Mouse (Mus musculus) forebrain, embryonic 10.5 days (tissue): ENCODE results near the gene Sp8. TPM values are rescaled to one million over a fixed set of nuclear protein-coding genes. Genes with fewer than 3 reads are reported as not detected.

ENCODE experiments used
- DNase-seq: peaks from one replicate; pipeline ENCODE4 v3.0.0-alpha.2; 2017; ENCODE audit warnings: low spot score; ENCODE audit errors: extremely low spot score
- H3K27ac ChIP-seq: fragments of 300-500 bp; sonication (generic); 2 replicates; pipeline ENCODE4 v1.5.1; 2016; ENCODE audit warnings: mild to moderate bottlenecking
- H3K27me3 ChIP-seq: fragments of 300-500 bp; sonication (generic); 2 replicates; pipeline ENCODE4 v1.6.1; 2016; ENCODE audit warnings: mild to moderate bottlenecking; ENCODE audit not compliant: poor library complexity, severe bottlenecking
- H3K36me3 ChIP-seq: fragments of 300-500 bp; sonication (generic); replicated peaks from 2 replicates; pipeline ENCODE4 v1.6.1; 2016; ENCODE audit warnings: mild to moderate bottlenecking, moderate library complexity
- H3K4me1 ChIP-seq: fragments of 300-500 bp; sonication (generic); 2 replicates; pipeline ENCODE4 v1.6.1; 2016
- H3K4me3 ChIP-seq: fragments of 300-500 bp; sonication (generic); 2 replicates; pipeline ENCODE4 v1.5.1; 2016; ENCODE audit warnings: mild to moderate bottlenecking, moderate library complexity
- H3K9me3 ChIP-seq: fragments of 300-500 bp; sonication (generic); 2 replicates; pipeline ENCODE4 v1.6.1; 2016; ENCODE audit warnings: mild to moderate bottlenecking, moderate library complexity
- WGBS: fragments of 180-500 bp; shearing (Covaris S2); methylation state at CpG from one replicate; pipeline ENCODE4 v1.1.7; 2016; 5-methylcytosine and 5-hydroxymethylcytosine counted together
- polyA plus RNA-seq: library from polyadenylated mRNA; unstranded; fragments of >200 nt; fragmentation: Nextera tagmentation; extraction: Ambion mirVana; gene quantifications from 2 replicates; pipeline ENCODE4 v1.2.1, GENCODE M21; 2016

The Sp8 gene
- polyA plus RNA-seq, 1 experiment from 2014 or later: 20.9 TPM

DNA sequence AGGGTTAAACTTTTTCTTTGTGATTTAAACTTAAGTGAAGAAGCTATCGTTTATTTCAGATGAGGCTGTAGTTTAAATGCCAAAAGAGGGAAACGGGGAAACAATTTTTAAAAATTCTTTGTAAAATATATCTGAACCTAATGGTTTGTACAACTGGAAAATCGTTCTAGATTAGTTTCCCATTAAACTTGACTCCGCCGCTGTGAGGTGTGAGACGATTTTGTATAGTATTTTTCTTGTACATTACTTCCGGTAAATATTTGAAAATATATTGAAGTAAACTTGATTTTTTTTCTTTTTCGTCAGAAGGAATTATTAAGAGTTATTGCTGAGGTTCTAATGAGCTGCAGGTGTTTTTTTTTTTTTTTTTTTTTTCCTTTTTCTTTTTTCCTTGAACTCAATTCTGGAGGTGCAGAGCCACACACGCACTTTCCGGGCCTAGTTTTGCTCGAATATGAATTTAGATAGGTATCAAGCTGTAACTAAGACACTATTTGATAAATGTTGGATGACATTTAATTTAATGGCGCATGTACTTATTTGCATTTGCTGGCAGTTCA is 4.8 kb downstream of the Sp8 start:
- Histone ChIP-seq H3K36me3 (peaks cover 19% of the 10 kb centered on the region), H3K27me3 (peaks cover 86% of the 10 kb centered on the region), H3K4me3 (peak overlapping the region; percentile 66), H3K27ac (peak overlapping the region; percentile 95), H3K9me3 (no peaks in the 10 kb centered on the region), H3K4me1 (peaks cover 71% of the 10 kb centered on the region)
- 16% methylated on average over 12 of the region's 12 CpGs for WGBS
- DNase-seq: no peak

DNA sequence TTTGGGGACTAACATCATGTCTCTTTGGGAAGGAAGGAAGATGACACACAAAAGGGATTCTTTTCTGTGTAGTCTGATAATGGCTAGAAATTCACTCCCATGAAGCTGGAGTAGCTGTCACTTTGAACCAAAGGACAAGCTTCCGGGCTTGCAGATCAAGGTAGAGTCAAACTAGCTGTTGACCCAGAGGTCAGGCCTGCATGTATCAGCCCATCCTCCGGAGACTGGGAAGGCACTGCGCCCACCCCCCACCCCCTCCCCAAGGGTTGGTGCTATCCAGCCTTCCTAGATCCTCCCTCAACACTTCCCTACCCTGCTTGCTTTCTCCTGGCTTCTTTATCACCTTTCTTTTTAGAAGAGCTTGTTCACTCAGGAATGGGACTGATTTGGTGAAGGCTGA is 7.2 kb downstream of the Sp8 start:
- Histone ChIP-seq H3K27ac (peak overlapping the region; percentile 87), H3K36me3 (peaks cover 19% of the 10 kb centered on the region), H3K4me3 (peak overlapping the region; percentile 66), H3K27me3 (peaks cover 72% of the 10 kb centered on the region), H3K4me1 (peaks cover 68% of the 10 kb centered on the region), H3K9me3 (no peaks in the 10 kb centered on the region)
- no peak for DNase-seq
- 0% methylated on average over 3 of the region's 3 CpGs for WGBS

DNA sequence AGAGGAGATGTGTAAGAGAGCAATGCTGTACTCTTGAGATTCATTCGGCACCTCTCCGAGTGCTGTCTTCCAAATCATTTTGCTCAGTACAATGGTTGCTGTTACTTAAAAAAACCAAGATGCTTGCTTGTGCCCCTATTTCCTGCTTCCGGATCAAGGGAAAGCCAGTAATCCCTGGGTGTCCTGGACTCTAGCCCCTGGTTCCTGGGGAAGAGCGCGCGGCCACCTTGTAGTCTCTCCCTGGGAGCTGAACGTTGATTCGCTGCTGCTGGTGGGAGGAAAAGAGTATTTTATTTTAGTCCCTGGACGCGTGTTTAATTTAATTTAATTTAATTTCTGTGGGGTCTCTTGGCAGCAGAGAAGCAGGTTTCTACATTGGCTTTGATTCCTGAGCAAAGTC is 8.3 kb downstream of the Sp8 start:
- no peaks in the 10 kb centered on the region for H3K9me3 ChIP-seq
- peak; percentile 37 for DNase-seq
- H3K27ac ChIP-seq: peak overlapping the region; percentile 87
- H3K36me3 ChIP-seq: peaks cover 10% of the 10 kb centered on the region
- H3K27me3 ChIP-seq: peaks cover 61% of the 10 kb centered on the region
- H3K4me1 ChIP-seq: peaks cover 57% of the 10 kb centered on the region
- H3K4me3 ChIP-seq: peak overlapping the region; percentile 66
- WGBS: 2% methylated on average over 10 of the region's 10 CpGs

- WGBS: under 1% methylated on average over 34 of the region's 34 CpGs
- H3K36me3 ChIP-seq: peaks cover 6% of the 10 kb centered on the region
- H3K27me3 ChIP-seq: peaks cover 56% of the 10 kb centered on the region
- H3K4me3 ChIP-seq: peak overlapping the region; percentile 66
- H3K9me3 ChIP-seq: no peaks in the 10 kb centered on the region
- DNase-seq: peak; percentile 89
- peak overlapping the region; percentile 87 for H3K27ac ChIP-seq
- H3K4me1 ChIP-seq: peaks cover 52% of the 10 kb centered on the region
Measured at GRCm38 (mm10) chr12:118854831-118855453, 8.8 kb downstream of the Sp8 start.

GRCm38 (mm10) chr12:118856151-118856550 is 10.0 kb downstream of the Sp8 start:
- peak; percentile 64 for DNase-seq
- Histone ChIP-seq H3K9me3 (no peaks in the 10 kb centered on the region), H3K27me3 (peaks cover 46% of the 10 kb centered on the region), H3K4me3 (peak overlapping the region; percentile 19; the same call in 1 of the 2 replicates), H3K27ac (no peak overlapping the region), H3K36me3 (0 out of 2 replicates have a peak, but pooled peaks cover 3% of the 10 kb centered on the region), H3K4me1 (peaks cover 49% of the 10 kb centered on the region)
- under 1% methylated on average over 7 of the region's 7 CpGs for WGBS

DNA sequence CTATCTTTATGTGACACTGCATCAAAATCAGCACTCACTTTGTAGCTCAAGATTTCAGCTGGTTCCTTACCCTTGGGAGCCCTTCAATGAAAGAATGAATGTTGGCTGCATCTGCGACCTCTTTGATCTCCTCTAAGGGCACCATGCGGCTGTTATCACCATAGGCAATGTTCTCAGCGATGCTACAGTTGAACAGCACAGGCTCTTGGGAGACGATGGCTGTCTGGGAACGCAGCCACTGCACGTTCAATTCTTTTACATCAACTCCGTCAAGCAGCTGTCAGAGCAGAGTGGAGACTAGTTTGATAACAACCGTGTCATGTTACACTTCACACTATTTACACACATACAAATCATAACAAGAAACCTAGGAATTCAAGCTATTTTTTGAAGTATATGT is 26.5 kb downstream of the Sp8 start:
- H3K27ac ChIP-seq: no peak overlapping the region
- H3K36me3 ChIP-seq: no peaks in the 10 kb centered on the region
- 92% methylated on average over 8 of the region's 8 CpGs for WGBS
- DNase-seq: no peak
- H3K9me3 ChIP-seq: no peaks in the 10 kb centered on the region
- H3K4me3 ChIP-seq: no peak overlapping the region
- no peaks in the 10 kb centered on the region for H3K4me1 ChIP-seq
- no peaks in the 10 kb centered on the region for H3K27me3 ChIP-seq

DNA sequence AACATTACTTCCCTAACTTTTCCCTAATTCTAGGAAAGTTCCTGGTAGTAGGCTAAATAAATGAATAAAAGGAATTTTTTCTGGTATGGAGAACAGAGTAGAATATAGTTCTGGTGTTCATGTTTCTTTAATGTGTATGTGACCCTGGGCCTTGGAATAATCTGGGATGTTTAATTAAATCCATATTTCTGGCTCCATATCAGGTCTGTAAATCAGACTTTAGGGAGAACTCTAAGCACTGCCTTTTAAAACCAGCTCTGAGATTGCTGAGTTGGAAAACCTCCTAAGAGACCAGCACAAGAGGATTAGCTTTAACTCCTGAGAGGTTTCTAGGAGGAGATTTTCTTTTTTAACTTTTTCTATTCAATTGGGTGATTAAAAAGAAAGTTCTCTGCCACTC is 36.7 kb downstream of the Sp8 start:
- Histone ChIP-seq H3K27me3 (no peaks in the 10 kb centered on the region), H3K27ac (no peak overlapping the region), H3K36me3 (no peaks in the 10 kb centered on the region), H3K4me3 (no peak overlapping the region), H3K9me3 (no peaks in the 10 kb centered on the region), H3K4me1 (0 out of 2 replicates have a peak, but pooled peaks cover 3% of the 10 kb centered on the region)
- no peak for DNase-seq

- no peaks in the 10 kb centered on the region for H3K27me3 ChIP-seq
- no peak overlapping the region for H3K4me3 ChIP-seq
- no peak for DNase-seq
- no peak overlapping the region for H3K27ac ChIP-seq
- no peaks in the 10 kb centered on the region for H3K36me3 ChIP-seq
- 92% methylated on average over 2 of the region's 2 CpGs for WGBS
- no peaks in the 10 kb centered on the region for H3K9me3 ChIP-seq
- H3K4me1 ChIP-seq: 0 out of 2 replicates have a peak, but pooled peaks cover 3% of the 10 kb centered on the region
Measured at GRCm38 (mm10) chr12:118887964-118888363, 41.8 kb downstream of the Sp8 start.

Other genes with a start within 250 kb of the Sp8 start
- not detected in 2 replicates for gene Abcb5, start 120.1 kb downstream of the Sp8 start, polyA plus RNA-seq